Mouse (Mus musculus) spleen, postnatal 14 days (tissue): ENCODE measurements around the gene Stard13.

ENCODE experiments used
- DNase-seq, 2 experiments: peaks; one replicate each; pipeline ENCODE4 v3.0.0; 2021 to 2022; ENCODE audit warnings: low spot score in 2 of 2

Stard13 gene

DNA sequence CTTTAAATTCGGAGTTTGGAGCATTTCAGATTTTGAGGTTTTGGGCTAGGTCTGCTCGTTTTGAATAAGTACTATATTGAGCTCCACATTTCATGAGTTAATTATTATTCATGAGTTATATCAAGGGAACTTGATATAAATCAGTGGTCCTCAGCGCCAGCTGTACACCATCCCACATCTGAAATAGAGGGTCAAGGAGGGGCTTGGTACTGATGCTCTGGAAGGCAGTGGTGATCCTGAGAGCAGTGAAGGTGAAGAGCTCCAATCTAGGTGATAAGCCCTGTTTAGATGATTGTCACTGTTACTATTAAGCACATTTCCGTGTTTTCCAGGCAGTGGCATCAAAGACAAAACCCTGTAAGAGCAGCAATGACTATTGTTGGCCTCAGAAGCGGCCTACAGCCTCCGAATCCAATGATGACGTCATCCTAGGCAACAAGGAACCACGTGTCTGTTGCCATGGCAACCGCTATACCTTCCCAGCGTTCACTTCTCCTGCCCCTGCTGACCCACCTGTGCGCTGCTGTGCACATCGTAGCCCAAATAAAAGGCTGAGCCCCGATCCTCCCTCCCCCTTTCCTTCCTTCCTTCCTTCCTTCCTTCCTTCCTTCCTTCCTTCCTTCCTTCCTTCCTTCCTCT lies 5.2 kb downstream of the Stard13 start:
- no peak for DNase-seq

DNA sequence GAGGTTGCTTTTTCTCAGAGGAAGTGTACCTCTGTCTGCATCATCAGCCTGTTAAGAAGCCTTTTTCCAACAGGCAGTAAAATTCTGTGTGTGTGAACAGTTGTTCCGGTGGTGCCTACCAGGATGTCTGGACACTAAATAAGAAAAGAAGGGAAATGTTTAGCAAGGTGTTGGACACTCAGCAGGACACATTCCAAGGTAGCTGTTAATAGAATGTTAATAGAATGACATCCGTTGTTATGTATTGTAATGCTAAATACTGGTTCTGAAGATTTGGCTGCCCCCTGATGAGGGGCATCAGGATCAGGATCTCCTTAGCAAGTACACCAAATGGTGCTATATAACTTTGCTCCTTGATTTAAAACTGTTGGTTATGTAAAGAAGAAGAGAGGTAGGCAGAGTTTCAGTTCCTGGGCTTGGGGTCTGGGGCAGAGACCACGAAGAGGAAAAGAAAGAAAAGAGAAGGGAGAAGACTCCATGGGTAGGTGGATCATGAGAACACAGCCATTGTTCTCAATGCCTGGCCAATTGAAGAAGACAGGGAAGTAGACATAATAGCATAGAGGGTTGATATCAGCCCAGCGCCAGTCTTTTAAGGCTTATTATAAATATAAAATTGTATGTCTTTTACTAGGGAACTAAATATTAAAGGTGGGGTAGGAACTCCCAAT lies 9.8 kb downstream of the Stard13 start:
- DNase-seq: no peak

GRCm38 (mm10) chr5:151222791-151223190 lies 10.8 kb downstream of the Stard13 start:
- DNase-seq: no peak

DNA sequence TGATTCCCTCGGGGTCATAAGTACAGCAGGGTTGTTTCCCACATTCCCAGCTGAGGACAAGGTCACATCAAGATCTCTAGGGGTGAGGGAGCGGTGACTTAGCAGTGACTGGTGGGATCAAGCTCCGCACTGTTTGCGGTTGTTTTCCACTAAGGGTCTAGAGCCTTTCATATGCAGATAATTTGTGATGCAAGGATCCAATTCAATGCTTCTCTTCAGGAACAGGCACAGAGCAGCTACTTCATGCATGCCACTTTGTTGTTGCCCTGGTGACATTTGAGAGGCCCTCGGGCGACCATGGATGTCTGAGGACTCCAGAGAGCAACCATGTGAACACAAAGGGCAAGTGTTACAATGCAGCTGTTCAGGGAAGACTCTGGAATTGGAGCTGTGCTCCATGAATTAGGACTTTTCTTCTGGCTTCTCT lies 14.9 kb downstream of the Stard13 start:
- DNase-seq: no peak

DNA sequence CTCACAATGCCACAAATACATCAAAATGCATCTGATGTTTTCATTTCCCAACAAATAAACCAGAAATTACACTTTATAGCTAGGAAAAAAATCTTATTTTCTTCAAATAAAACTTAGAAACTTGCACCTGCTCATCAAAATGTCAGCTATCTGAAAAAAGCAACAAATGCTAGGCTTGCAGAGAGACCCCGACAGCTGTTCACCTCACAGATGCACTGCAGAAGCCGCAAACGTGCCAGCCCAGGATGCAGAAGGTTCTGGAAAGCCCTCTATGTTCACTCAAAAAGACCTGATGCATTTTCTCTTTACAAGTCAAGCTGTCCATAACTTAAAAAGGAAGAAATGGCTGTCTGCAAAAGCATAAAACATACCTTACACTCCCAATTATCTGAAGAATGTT lies 20.5 kb downstream of the Stard13 start:
- DNase-seq: no peak

GRCm38 (mm10) chr5:151210869-151211268 lies 22.8 kb downstream of the Stard13 start:
- no peak for DNase-seq

- DNase-seq: no peak
Measured at GRCm38 (mm10) chr5:151210060-151210459, 23.6 kb downstream of the Stard13 start.

DNA sequence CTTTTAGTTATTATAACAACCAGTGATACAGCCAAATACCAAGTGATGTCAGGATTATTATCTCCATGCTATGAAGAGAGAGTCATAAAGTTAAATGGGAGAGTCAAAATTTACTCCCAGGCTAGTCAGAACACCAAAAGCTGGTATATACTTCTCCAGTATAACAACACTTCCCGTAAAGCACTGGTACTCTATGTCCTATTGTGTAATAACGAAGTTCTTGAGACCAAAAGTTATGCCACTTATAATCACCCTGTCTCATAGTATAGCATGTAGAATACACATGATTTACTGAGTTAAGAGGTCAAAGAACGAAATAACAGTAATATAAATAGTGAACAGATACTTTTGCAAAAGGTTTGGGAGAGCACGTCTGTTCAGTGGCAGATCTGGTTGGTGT lies 28.6 kb downstream of the Stard13 start:
- DNase-seq: no peak

- no peak for DNase-seq
Measured at GRCm38 (mm10) chr5:151202925-151203324, 30.7 kb downstream of the Stard13 start.

GRCm38 (mm10) chr5:151201220-151201619 lies 32.4 kb downstream of the Stard13 start:
- DNase-seq: no peak

GRCm38 (mm10) chr5:151199235-151199634 lies 34.4 kb downstream of the Stard13 start:
- DNase-seq: no peak

GRCm38 (mm10) chr5:151196603-151197272 lies 36.9 kb downstream of the Stard13 start:
- no peak for DNase-seq

DNA sequence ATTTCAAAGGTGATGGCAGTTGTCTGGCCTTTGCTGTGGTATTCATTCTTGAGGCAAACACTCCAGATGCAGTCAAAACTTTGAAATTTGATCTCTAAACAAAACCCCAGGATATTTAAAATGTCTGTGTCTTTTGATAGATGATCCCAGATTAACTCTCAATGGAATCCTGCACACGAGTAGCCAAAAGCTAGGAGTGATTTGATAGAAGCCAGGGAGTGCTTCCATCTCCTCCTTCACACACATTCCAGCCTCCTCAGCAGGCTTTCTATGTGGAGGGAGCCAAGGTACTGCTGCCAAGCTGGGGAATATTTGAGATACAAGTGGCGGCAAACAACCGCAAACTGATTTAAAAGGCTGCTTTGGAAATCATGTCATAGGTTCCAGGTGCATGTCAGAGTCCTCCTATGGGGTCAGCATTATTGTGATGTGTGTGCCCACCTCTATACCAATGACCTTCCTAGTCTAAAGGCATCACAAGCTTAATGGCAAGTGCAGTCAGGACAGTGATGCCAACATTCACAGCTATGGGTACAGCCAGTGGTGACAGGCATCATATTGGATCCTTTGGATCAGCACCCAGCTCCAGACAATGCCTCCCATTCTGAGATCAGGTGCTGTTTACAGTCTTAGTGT lies 39.6 kb downstream of the Stard13 start:
- DNase-seq: no peak

DNA sequence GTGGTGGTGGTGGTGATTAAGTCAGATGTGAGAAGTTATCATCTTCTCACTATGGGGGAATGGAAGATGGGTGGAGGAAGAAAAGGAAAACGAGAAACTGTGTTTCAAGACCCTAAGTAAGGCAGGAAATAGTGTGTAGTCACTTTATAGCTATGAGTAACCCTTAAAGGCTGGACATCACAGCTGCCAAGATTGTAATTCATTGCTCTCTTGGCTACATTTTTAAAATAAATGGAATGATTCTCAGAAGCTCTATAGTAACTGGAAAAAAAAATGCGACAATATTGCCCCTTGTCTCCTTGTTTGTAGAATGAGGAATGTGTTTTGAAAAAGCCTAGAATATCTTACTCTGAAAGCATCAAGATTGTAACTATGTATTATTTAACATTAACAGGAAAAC lies 41.4 kb downstream of the Stard13 start:
- no peak for DNase-seq

GRCm38 (mm10) chr5:151190764-151191163 lies 42.9 kb downstream of the Stard13 start:
- no peak for DNase-seq

GRCm38 (mm10) chr5:151189789-151190378 lies 43.8 kb downstream of the Stard13 start:
- no peak for DNase-seq

DNA sequence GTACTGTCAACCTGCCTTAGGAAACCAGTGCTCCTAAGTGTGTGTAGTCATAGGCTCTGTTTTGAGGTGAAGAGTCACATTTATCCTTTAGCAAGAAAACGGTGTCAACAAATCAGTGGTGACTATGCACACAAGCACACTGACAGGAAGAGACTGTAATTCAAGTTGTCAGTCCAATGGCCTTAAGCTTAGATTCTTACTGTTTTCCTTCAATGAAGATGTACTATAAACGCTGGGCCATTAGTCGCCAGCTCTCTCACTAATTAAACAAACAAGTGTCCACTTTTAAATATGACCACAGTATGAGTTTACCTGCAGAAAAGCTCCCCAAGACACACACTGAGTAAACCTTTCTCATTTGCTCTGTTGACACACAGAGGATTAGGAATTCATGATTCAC lies 44.3 kb downstream of the Stard13 start:
- DNase-seq: no peak

DNA sequence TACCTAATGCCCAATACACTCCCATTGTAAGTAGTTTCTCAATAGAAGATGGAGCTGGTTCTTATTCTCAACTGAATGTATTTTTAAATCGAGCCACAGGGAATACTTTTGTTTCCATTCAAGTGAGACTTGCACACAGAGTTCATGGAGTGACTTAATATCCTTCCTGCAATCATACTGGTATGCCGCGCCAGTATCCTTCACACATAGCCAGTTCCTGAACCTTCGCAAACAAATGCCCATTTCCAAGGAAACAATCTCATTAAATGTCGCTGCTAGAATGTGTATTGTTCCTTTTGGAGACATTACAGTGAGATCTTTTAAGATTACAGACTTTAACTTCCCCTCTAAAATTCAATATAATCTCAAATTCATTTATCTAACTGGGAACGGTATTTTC lies 45.0 kb downstream of the Stard13 start:
- DNase-seq: no peak

GRCm38 (mm10) chr5:151187336-151187735 lies 46.3 kb downstream of the Stard13 start:
- DNase-seq: no peak

DNA sequence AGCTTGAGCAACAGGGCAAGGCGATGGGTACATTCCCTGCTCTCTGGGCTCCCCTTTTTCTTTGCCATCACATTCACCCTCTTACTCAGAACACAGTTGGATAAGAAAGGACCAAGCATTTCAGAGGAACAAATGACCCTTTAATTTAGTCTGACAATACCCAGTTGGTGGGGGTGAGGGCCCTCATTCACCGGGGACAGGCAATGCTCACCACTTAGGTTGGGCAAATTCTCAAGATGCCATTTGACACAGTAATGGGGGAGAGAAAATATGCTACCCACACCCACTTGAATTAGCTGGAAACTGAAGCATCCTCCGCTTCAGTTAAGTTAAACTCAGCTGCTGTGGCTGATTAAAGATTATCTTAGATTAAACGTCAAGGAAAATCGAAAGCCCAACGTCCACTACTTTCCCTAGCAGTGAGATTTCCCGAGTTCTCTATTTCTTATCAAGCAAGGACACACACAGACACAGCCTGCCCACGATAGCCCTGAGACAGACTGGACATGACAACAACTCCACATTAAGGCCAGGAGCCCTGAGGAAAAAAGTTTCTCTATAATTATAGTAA lies 48.3 kb downstream of the Stard13 start:
- DNase-seq: no peak

GRCm38 (mm10) chr5:151183656-151184240 lies 49.9 kb downstream of the Stard13 start:
- no peak for DNase-seq
